Mouse (Mus musculus) C2C12 (cell line): ENCODE data around the gene H2-K1.

Experiments
- CTCF ChIP-seq: IDR thresholded peaks from one replicate; pipeline ENCODE4 v1.5.1; 2011; ENCODE audit not compliant: control insufficient read depth, insufficient read depth, insufficient read length
- MAX ChIP-seq: IDR thresholded peaks from one replicate; pipeline ENCODE4 v1.6.1; 2011; ENCODE audit warnings: mild to moderate bottlenecking, control low read depth
- MYOG ChIP-seq: IDR thresholded peaks from one replicate; pipeline ENCODE4 v1.6.1; 2011; ENCODE audit not compliant: control insufficient read depth, insufficient read length; ENCODE audit errors: extremely low read depth
- USF1 ChIP-seq: IDR thresholded peaks from one replicate; pipeline ENCODE4 v1.6.1; 2011; ENCODE audit warnings: low read depth, mild to moderate bottlenecking, control low read depth, moderate library complexity

- TF ChIP-seq CTCF (no peak), MAX (no peak), MYOG (no peak), USF1 (no peak)
These were observed 30.7 kb upstream of the H2-K1 start for GRCm38 (mm10) chr17:34030861-34031326.
